Mouse (Mus musculus) spleen, adult 12 weeks (tissue): ENCODE results near the gene Sucnr1.

Experiments used
- DNase-seq: peaks from one replicate; pipeline ENCODE4 v3.0.0; 2022; ENCODE audit warnings: low spot score

Sucnr1 gene

DNA sequence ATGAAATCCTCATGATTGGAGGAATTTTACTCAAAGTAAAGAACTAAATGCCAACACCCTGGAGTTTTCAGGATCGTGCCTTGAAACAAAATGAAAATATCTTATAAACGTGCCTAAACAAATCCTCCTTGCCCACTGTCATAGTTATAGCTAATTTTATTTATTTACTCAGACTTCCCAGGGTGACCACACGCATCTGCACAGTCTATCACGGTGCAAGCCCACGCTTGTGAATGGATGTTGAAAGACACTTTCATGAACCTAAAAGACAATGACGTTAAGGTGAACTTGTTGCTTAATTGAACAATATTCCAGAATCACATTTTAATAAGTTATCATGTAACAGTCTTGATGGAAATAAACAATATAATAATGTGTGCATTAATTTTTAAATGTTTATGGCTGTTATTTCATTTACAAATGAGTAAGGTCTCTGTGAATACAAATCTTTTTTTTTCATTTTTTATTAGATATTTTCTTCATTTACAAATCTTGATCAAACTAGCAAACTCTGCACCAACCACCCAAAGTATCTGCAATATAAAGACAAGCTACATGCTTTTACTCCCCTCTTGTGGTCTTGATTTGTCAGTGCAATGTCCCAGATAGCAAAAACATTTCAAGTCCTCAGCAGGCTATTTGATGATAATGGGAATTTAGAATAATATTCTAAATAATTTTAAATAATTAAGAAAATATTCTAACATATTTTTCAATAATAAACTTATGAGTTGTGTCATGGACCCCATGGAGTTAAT, 30.4 kb downstream of the Sucnr1 start:
- DNase-seq: no peak

DNA sequence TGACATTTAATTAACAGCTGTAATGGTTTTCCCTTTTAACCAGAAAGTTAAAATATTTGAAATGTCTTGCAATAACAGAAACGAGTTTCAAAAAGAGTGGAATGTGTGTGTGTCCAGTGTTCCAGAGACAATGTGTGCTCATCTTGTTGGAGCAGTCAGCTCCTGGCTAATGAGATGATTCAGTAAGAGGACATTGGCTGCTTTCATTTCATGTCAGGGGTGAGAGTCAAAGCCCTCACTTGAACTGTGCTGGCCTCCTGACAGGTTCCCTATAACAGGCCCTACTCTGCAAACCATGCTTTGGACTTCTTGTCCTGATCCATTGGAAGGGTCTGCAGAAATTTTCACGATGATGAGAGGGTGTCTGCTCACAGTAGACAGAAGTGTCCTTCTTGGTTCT, 32.9 kb downstream of the Sucnr1 start:
- DNase-seq: no peak

DNA sequence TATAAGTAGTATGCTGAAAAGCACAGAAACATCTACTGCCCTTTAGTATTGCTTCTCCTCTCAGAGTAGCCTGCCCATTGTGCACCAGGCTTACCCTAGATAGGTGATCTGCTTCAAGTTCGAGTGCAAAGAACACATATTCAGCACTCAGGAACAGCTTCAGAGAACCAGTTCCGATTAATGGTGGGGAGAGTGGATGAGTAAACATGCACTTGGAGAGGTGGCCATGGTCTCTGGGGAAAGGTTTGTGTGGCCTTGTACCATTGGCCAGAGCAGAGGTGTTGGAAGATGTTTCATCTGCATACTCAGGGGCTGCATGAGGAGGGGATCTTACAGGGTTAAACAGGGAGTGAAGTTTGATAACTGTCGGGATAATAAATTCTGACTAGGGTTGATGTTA, 39.8 kb downstream of the Sucnr1 start:
- DNase-seq: no peak

DNA sequence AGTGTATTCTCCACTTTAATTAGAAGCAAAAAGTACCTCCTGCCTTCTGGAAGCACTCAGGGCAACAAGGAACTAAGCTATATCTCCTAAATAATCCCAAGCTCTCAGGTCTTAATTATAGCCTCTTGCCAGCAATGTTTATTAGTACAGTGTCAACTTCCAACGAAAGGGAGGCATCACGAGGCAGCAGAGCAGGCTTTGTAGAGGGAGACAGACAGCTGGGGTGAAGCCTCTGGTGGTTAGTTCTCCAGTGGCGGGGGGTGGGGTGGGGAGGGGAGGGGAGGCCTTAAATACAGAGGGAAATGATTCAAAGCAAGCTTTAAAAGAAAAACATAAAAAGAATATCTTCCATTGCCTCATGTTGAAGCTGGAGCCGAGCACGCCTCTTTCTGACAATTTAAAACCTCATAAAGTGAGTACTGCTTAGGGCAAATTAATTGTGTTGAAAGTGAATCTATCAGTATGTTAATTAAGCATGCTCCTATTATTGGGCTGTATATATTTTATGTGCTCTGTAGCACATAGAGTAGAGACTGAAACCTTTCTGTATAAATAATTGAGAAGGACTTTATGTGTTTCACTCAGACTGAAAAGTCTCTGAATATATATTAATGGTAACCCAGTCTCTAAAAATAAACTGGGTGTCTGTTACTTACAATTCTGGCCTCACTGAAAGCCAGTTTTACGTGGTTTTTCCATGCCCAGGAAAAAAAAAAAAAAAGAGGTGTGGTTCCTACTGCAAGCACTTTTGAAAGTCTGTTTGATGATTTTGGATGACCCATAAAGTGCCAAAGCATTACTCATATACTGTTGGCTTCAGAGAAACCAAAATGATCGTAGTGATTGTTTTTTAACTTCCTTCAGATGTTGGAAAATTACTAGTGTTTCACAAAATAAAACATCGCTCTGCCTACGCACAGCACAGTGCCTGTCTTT, 42.5 kb downstream of the Sucnr1 start:
- no peak for DNase-seq

DNA sequence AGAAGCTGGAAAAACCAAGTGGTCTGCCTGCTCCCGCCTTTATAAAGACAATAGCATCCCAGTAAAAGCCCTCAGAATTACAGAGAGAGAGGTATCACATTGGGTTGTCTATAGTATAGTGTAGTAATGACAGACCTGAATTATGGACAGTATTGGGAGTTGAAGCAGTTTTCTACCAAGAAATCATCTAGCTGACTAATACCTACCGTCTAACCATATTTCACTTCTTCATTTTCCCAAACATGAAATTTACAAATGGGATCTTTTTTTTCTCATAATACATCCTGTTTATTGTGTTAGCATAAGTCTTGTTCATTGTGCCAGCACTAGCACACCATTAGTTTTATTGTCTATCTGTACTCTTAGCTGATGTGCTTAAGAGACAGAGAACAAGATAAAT, 44.9 kb downstream of the Sucnr1 start:
- no peak for DNase-seq

GRCm38 (mm10) chr3:60128282-60128681, 46.6 kb downstream of the Sucnr1 start:
- DNase-seq: no peak

GRCm38 (mm10) chr3:60135801-60136200, 54.1 kb downstream of the Sucnr1 start:
- no peak for DNase-seq
